Mouse (Mus musculus) MEL (cell line): ENCODE measurements around the gene Atf3.

Experiments
- CTCF ChIP-seq, 3 experiments: IDR thresholded peaks in 2 of 3; conservative IDR thresholded peaks in 1 of 3; 2 replicates each; pipeline ENCODE4 v1.5.1; 2011 to 2012; ENCODE audit warnings: low read length in 3 of 3, low read depth in 2 of 3, mild to moderate bottlenecking in 2 of 3, improper control_type of control experiment in 1 of 3, inconsistent platforms in 1 of 3, mixed read lengths in 1 of 3, moderate library complexity in 1 of 3; ENCODE audit not compliant: control insufficient read depth in 1 of 3, insufficient read depth in 1 of 3, poor library complexity in 1 of 3, severe bottlenecking in 1 of 3
- EP300 ChIP-seq, 2 experiments: IDR thresholded peaks; 2 replicates each; pipeline ENCODE4 v1.6.1; 2011; ENCODE audit warnings: improper control_type of control experiment in 2 of 2, low read length in 2 of 2, low read depth in 1 of 2, mild to moderate bottlenecking in 1 of 2
- ETS1 ChIP-seq: IDR thresholded peaks from 2 replicates; pipeline ENCODE4 v1.6.1; 2012; ENCODE audit warnings: low read depth, mild to moderate bottlenecking, inconsistent platforms, low read length, improper control_type of control experiment, moderate library complexity
- GATA1 ChIP-seq: IDR thresholded peaks from 2 replicates; pipeline ENCODE4 v1.6.1; 2011; ENCODE audit warnings: low read depth, low read length, improper control_type of control experiment
- HCFC1 ChIP-seq: IDR thresholded peaks from 2 replicates; pipeline ENCODE4 v1.6.1; 2012; ENCODE audit warnings: low read depth, mild to moderate bottlenecking, inconsistent platforms, low read length, improper control_type of control experiment, moderate library complexity
- MXI1 ChIP-seq: IDR thresholded peaks from 2 replicates; pipeline ENCODE4 v1.6.1; 2011; ENCODE audit warnings: mild to moderate bottlenecking, low read depth, low read length, improper control_type of control experiment
- NRF1 ChIP-seq: IDR thresholded peaks from 2 replicates; pipeline ENCODE4 v1.6.1; 2014; ENCODE audit warnings: low read depth, mild to moderate bottlenecking, inconsistent platforms, low read length, improper control_type of control experiment, moderate library complexity; ENCODE audit not compliant: poor library complexity, insufficient read depth, severe bottlenecking
- POLR2AphosphoS5 ChIP-seq: IDR thresholded peaks from 2 replicates; pipeline ENCODE4 v1.6.1; 2012; ENCODE audit warnings: low read depth, borderline replicate concordance, mild to moderate bottlenecking, inconsistent platforms, low read length, moderate library complexity, mixed read lengths
- RCOR1 ChIP-seq: IDR thresholded peaks from 2 replicates; pipeline ENCODE4 v1.6.1; 2012; ENCODE audit warnings: low read depth, mild to moderate bottlenecking, inconsistent platforms, low read length, improper control_type of control experiment

DNA sequence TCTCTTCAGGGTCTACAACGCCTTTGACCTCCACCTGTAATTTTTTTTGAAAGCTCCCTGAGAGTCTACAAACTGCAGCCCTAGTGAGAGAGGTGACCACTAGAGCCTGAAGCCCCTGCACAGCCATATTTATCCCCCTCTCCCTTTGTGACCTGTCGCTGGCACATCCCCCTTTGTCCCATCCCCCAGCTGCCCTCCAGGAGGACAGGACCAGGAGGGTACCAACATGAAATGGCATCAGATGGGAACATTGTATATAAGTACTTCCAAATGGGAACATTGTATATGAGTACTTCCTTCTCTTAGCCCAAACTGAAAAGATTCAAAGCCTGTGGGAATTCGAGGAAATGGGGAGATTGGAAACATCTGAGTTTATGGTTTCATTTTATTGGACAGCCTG lies 53.1 kb downstream of the Atf3 start, which contains the start of gene Fam71a:
- no peak for TF ChIP-seq ETS1
- no peak for TF ChIP-seq POLR2AphosphoS5
- no peak for TF ChIP-seq HCFC1
- TF ChIP-seq EP300 (IDR thresholded peaks at IDR 0.05; ENCODE audit: low read depth in 1 of 2, low read length in 2 of 2): no peak
- TF ChIP-seq RCOR1: no peak
- TF ChIP-seq CTCF (IDR thresholded peaks at IDR 0.05 in 2 of 3, conservative IDR thresholded peaks at IDR 0.05 in 1 of 3; ENCODE audit: control insufficient read depth in 1 of 3, insufficient read depth in 1 of 3, low read depth in 2 of 3, low read length in 3 of 3, poor library complexity in 1 of 3, severe bottlenecking in 1 of 3): no peak
- TF ChIP-seq NRF1: no peak
- TF ChIP-seq GATA1: no peak
- no peak for TF ChIP-seq MXI1
